Mouse (Mus musculus) intestine, embryonic 16.5 days (tissue): ENCODE results near the gene Barhl2. TPM values are rescaled to one million over a fixed set of nuclear protein-coding genes. Genes with fewer than 3 reads are reported as not detected.
A peak's percentile ranks its signal among the peaks of the same experiment; 100 is the strongest.

Experiments used
- ATAC-seq: fragments of 200-750 bp; cut with Nextera tagmentation; 2 replicates; pipeline ENCODE4 v1.8.0; 2017; ENCODE audit warnings: moderate TSS enrichment, moderate library complexity
- H3K27ac ChIP-seq: fragments of 300-500 bp; sonication (generic); 2 replicates; pipeline ENCODE4 v1.5.1; 2014; ENCODE audit warnings: mild to moderate bottlenecking, low read length
- H3K27me3 ChIP-seq: fragments of 300-500 bp; sonication (generic); replicated peaks from 2 replicates; pipeline ENCODE4 v1.6.1; 2014; ENCODE audit warnings: low read length, control low read depth, mixed read lengths; ENCODE audit not compliant: control insufficient read depth, insufficient read depth
- H3K36me3 ChIP-seq: fragments of 300-500 bp; sonication (generic); 2 replicates; pipeline ENCODE4 v1.6.1; 2014; ENCODE audit warnings: low read length, control low read depth; ENCODE audit not compliant: control insufficient read depth, insufficient read depth
- H3K4me1 ChIP-seq: fragments of 300-500 bp; sonication (generic); 2 replicates; pipeline ENCODE4 v1.6.1; 2014; ENCODE audit warnings: low read length, control low read depth, mixed read lengths; ENCODE audit not compliant: control insufficient read depth, insufficient read depth
- H3K4me2 ChIP-seq: fragments of 300-500 bp; sonication (generic); 2 replicates; pipeline ENCODE4 v1.6.1; 2014; ENCODE audit warnings: low read depth, low read length, control low read depth
- H3K4me3 ChIP-seq: fragments of 300-500 bp; sonication (generic); 2 replicates; pipeline ENCODE4 v1.5.1; 2014; ENCODE audit warnings: mild to moderate bottlenecking, low read length
- H3K9ac ChIP-seq: fragments of 300-500 bp; sonication (generic); 2 replicates; pipeline ENCODE4 v1.6.1; 2014; ENCODE audit warnings: low read depth, low read length
- H3K9me3 ChIP-seq: fragments of 300-500 bp; sonication (generic); 2 replicates; pipeline ENCODE4 v1.6.1; 2016; ENCODE audit warnings: low read length, control low read depth; ENCODE audit not compliant: control insufficient read depth
- WGBS: fragments of 180-500 bp; shearing (Covaris S2); extraction: QIAGEN DNeasy Blood & Tissue Kit; methylation state at CpG from one replicate; pipeline ENCODE4 v1.1.7; 2014; 5-methylcytosine and 5-hydroxymethylcytosine counted together
- polyA plus RNA-seq: library from polyadenylated mRNA; unstranded; fragments of >200 nt; fragmentation: Nextera tagmentation; extraction: Ambion mirVana; gene quantifications from 2 replicates; pipeline ENCODE4 v1.2.1, GENCODE M21; 2015

The Barhl2 gene
- polyA plus RNA-seq, 1 experiment from 2014 or later = not detected

GRCm38 (mm10) chr5:106464336-106465128, 6.6 kb upstream of the Barhl2 start:
- Histone ChIP-seq H3K4me3 (no peak overlapping the region), H3K4me1 (no peaks in the 10 kb centered on the region), H3K27me3 (peaks cover 95% of the 10 kb centered on the region), H3K27ac (no peak overlapping the region), H3K36me3 (no peaks in the 10 kb centered on the region), H3K9me3 (no peaks in the 10 kb centered on the region), H3K4me2 (no peak overlapping the region), H3K9ac (no peak overlapping the region)
- WGBS = 2% methylated on average over 23 of the region's 24 CpGs
- no peak for ATAC-seq

- no peak overlapping the region for H3K9ac ChIP-seq
- H3K4me2 ChIP-seq = no peak overlapping the region
- no peak overlapping the region for H3K4me3 ChIP-seq
- H3K27ac ChIP-seq = no peak overlapping the region
- peaks cover 6% of the 10 kb centered on the region for H3K4me1 ChIP-seq
- peaks cover 96% of the 10 kb centered on the region for H3K27me3 ChIP-seq
- H3K36me3 ChIP-seq = no peaks in the 10 kb centered on the region
- no peaks in the 10 kb centered on the region for H3K9me3 ChIP-seq
- under 1% methylated on average over 25 of the region's 25 CpGs for WGBS
- no peak for ATAC-seq
Observed at GRCm38 (mm10) chr5:106463661-106464191, 5.8 kb upstream of the Barhl2 start.

DNA sequence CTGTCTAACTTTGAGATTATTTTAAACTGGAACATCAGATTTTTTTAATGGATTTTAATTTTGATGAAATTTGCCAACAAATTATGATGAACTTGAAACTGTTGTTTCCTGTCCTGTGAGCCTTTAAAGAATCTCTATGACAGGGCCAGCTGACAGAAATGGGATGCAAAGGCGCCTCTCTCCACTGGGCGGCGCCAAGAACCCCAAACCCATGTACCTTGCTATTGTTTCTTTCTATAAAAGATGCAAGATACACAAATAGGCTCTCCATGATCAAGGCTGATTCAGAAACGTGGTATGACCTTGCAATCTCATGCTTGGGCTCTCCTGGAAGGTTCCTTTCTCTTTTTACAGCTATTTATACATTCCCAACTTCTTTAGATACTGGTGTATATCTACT, 3.9 kb upstream of the Barhl2 start:
- Histone ChIP-seq H3K27ac (no peak overlapping the region), H3K9me3 (no peaks in the 10 kb centered on the region), H3K4me1 (peaks cover 14% of the 10 kb centered on the region), H3K4me2 (no peak overlapping the region), H3K4me3 (no peak overlapping the region), H3K36me3 (no peaks in the 10 kb centered on the region), H3K27me3 (peaks cover 96% of the 10 kb centered on the region), H3K9ac (no peak overlapping the region)
- ATAC-seq = no peak
- 0% methylated on average over 4 of the region's 4 CpGs for WGBS

- Histone ChIP-seq H3K4me2 (no peak overlapping the region), H3K36me3 (no peaks in the 10 kb centered on the region), H3K9ac (no peak overlapping the region), H3K4me3 (no peak overlapping the region), H3K27me3 (peaks cover 93% of the 10 kb centered on the region), H3K9me3 (no peaks in the 10 kb centered on the region), H3K4me1 (peaks cover 14% of the 10 kb centered on the region), H3K27ac (no peak overlapping the region)
- no peak for ATAC-seq
- WGBS = 7% methylated on average over 3 of the region's 3 CpGs
Observed at GRCm38 (mm10) chr5:106461431-106461830, 3.5 kb upstream of the Barhl2 start.

- no peak for ATAC-seq
- H3K4me3 ChIP-seq = no peak overlapping the region
- H3K9me3 ChIP-seq = no peaks in the 10 kb centered on the region
- no peak overlapping the region for H3K4me2 ChIP-seq
- no peaks in the 10 kb centered on the region for H3K36me3 ChIP-seq
- peaks cover 92% of the 10 kb centered on the region for H3K27me3 ChIP-seq
- 2% methylated on average over 17 of the region's 17 CpGs for WGBS
- H3K9ac ChIP-seq = no peak overlapping the region
- no peak overlapping the region for H3K27ac ChIP-seq
- peaks cover 14% of the 10 kb centered on the region for H3K4me1 ChIP-seq
Observed at GRCm38 (mm10) chr5:106460535-106460934, 2.6 kb upstream of the Barhl2 start.

DNA sequence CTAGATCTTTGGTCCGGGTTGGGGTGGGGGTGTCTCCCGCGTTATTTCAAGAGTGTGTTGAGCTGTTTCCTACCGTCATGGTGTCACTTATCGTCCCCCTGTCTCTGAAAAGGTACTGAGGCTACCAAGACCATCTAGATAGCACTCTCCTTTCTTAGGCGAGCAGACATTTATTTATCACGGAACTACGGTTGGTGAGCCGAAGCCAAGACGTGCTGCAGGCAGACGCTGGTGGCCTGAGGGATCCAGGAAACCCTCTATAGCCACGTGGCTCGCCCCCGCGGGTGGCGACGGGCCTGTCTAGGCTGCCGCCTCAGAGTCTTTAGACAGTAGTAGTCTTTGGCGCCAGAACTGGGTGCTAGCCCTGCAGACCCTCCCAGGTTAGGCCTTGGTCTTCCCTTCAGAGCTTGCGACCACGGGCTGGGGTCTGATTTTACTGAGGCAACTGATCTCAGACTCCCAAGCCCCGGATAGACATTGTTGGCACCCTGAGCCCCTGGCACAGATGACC, 2.1 kb upstream of the Barhl2 start:
- no peak for ATAC-seq
- Histone ChIP-seq H3K36me3 (no peaks in the 10 kb centered on the region), H3K4me1 (peaks cover 14% of the 10 kb centered on the region), H3K4me2 (no peak overlapping the region), H3K4me3 (no peak overlapping the region), H3K27ac (no peak overlapping the region), H3K27me3 (peaks cover 92% of the 10 kb centered on the region), H3K9ac (no peak overlapping the region), H3K9me3 (no peaks in the 10 kb centered on the region)
- WGBS = under 1% methylated on average over 22 of the region's 22 CpGs

DNA sequence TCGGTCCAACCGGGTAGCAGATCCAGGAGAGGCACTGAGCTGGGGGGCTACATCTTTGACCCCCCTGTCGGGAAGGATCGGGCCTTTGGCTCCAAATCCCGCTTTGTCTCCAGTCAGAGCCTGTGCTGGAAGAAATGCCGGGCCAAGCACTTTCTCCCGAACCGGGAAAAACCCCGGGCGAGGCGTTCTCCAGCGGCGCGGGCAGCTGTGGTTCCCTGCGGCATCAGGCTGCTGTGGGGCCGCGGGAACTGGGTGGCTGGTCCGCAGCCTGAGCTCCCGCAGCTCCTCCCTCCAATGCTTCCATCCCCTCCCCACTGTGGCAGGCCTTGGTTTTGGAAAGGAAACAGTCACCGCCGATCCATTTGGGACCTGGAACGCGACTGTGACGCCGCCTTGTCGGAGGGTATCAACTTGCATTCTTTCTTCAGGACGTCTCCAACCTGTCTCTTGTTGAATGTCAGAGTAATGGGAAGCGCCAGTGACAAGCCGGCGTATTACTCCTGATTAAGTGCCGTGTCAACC, 1.2 kb upstream of the Barhl2 start:
- Histone ChIP-seq H3K9me3 (no peaks in the 10 kb centered on the region), H3K9ac (no peak overlapping the region), H3K27ac (no peak overlapping the region), H3K27me3 (peaks cover 92% of the 10 kb centered on the region), H3K36me3 (no peaks in the 10 kb centered on the region), H3K4me2 (no peak overlapping the region; the same call in 1 of the 2 replicates), H3K4me3 (peak overlapping the region; percentile 52), H3K4me1 (peaks cover 14% of the 10 kb centered on the region)
- no peak for ATAC-seq
- WGBS = under 1% methylated on average over 31 of the region's 31 CpGs

DNA sequence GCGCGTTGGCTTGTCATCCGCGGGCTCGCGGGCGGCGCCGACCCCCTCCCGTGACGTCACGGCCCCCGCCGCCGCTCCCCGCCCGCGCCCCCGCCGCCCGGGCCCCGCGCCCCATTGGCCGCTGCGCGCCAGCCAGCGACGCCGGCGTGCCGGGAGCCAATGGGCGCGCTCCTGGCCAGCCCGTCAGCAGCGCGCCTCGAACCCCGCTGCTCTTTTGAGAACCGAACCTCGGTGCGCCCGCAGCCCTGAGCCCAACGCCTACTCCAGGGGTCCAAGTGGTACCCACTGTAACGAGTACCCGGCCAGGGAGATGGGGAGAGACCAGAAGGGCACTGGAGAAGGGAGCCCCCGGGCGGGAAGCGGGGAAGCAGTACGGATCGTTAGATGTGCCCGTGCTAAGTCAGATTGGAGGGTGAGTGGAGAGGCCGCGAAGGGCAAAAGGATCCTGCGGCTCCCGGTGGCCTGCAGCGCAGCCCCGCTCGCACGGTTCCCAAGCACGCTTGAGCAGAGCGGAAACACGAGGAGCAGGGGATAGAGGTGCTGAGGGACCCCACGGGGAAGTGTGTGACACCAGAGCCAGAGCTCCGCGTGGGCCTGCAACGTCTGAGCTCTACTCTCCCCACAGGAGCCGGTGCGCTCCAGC, 632 bp upstream of the Barhl2 start:
- peak; percentile 75 for ATAC-seq
- under 1% methylated on average over 44 of the region's 68 CpGs for WGBS
- peak overlapping the region; percentile 52 for H3K4me3 ChIP-seq
- peaks cover 14% of the 10 kb centered on the region for H3K4me1 ChIP-seq
- H3K27me3 ChIP-seq = peaks cover 92% of the 10 kb centered on the region
- no peaks in the 10 kb centered on the region for H3K9me3 ChIP-seq
- H3K4me2 ChIP-seq = peak overlapping the region; percentile 92
- H3K36me3 ChIP-seq = no peaks in the 10 kb centered on the region
- no peak overlapping the region for H3K27ac ChIP-seq
- no peak overlapping the region for H3K9ac ChIP-seq

DNA sequence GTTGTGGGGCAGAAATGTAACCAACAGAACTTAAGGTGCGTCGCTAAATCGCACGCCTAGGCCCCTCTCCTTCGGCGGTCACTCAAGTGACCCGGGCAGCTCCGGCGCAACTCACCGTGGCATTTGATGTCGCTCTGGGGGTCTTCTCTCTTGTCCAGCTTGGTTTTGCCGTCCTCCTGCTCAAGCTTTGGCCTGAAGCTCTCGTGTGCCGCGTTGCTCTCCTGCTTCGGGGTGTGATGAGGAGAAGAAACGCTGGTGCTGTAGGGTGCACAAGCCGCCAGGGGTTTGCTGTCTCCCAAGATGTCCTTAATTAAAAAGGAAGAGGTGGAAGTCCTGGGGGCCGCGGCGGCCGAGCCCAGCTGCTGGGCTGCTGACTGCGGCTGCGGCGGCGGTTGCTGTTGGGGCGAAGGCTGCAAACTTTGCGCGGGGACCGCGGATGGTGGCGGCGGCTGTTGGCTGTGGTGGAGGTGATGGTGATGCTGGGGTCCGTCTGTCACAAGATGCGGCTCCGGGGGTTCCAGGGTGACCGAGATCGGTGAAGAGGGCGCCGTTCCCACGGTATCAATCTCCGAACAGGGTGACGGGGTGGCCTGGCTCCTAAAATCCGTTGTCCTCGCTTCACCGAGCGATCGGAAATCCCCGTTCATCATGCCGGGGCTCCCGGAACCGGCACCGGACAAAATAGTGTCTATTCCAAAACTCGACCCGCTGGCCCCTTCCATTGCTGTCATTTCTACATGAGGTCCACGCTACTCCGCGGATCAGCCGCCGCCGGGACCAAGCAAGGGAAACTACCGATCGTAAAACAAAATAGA, 648 bp downstream of the Barhl2 start:
- under 1% methylated on average over 63 of the region's 63 CpGs for WGBS
- peaks cover 17% of the 10 kb centered on the region for H3K4me1 ChIP-seq
- H3K9ac ChIP-seq = no peak overlapping the region
- H3K27ac ChIP-seq = no peak overlapping the region
- no peak for ATAC-seq
- H3K9me3 ChIP-seq = no peaks in the 10 kb centered on the region
- no peak overlapping the region for H3K4me3 ChIP-seq
- peaks cover 85% of the 10 kb centered on the region for H3K27me3 ChIP-seq
- H3K4me2 ChIP-seq = no peak overlapping the region
- H3K36me3 ChIP-seq = no peaks in the 10 kb centered on the region
